Mouse (Mus musculus) C2C12 (cell line): ENCODE measurements at regions not wholly inside any gene's neighbourhood (a gene's known extent, or its start where the extent isn't known, plus 50 kb on each side); places are given as distances from the start of the nearest gene placed in this dataset.

Experiments used
- CEBPB ChIP-seq: IDR thresholded peaks from one replicate; pipeline ENCODE4 v1.6.1; 2011; ENCODE audit warnings: low read depth, mild to moderate bottlenecking, control low read depth, moderate library complexity
- CTCF ChIP-seq: IDR thresholded peaks from one replicate; pipeline ENCODE4 v1.5.1; 2011; ENCODE audit not compliant: control insufficient read depth, insufficient read depth, insufficient read length
- MAX ChIP-seq: IDR thresholded peaks from one replicate; pipeline ENCODE4 v1.6.1; 2011; ENCODE audit warnings: mild to moderate bottlenecking, control low read depth
- MYOD1 ChIP-seq: IDR thresholded peaks from one replicate; pipeline ENCODE4 v1.6.1; 2011; ENCODE audit warnings: low read depth; ENCODE audit not compliant: control insufficient read depth, insufficient read length
- MYOG ChIP-seq: IDR thresholded peaks from one replicate; pipeline ENCODE4 v1.6.1; 2011; ENCODE audit not compliant: control insufficient read depth, insufficient read length; ENCODE audit errors: extremely low read depth

- TF ChIP-seq CTCF (no peak), MAX (no peak), MYOD1 (no peak), MYOG (no peak), CEBPB (no peak)
Measured at GRCm38 (mm10) chrX:93905531-93905930, 62.9 kb upstream of the AU015836 start.
